Mouse (Mus musculus) liver, embryonic 14.5 days (tissue): ENCODE data around the gene Rpp30.

Source experiments
- CTCF ChIP-seq: IDR thresholded peaks from 2 replicates; pipeline ENCODE4 v1.5.1; 2016; ENCODE audit warnings: antibody characterized with exemption, low read depth, control low read depth
- EP300 ChIP-seq: IDR thresholded peaks from 2 replicates; pipeline ENCODE4 v1.6.1; 2016; ENCODE audit warnings: antibody characterized with exemption, low read depth

GRCm38 (mm10) chr19:36129643-36130042, 46.1 kb downstream of the Rpp30 start:
- TF ChIP-seq CTCF (no peak), EP300 (no peak)
